Comparison of ENCODE assay signal across 18 mouse cellular contexts in genomic region chr3:53623222-53623621, GRCm38 (mm10). TPM values are rescaled to one million over a fixed set of nuclear protein-coding genes. Genes with fewer than 3 reads are reported as not detected.
"Had no signal": no experiment of that assay in that cellular context is flagged by ENCODE, and none has a peak within 500 bp of the region (broad histone marks: within the 10 kb centered on the region; RNA-seq: fewer than 3 reads in every experiment).

No protein-coding gene starts in this region.

- H3K4me1 ChIP-seq: megakaryocyte, embryonic 14.5 days; midbrain, embryonic 15.5 days; neural tube, embryonic 12.5 days had no signal

- H3K27ac ChIP-seq: lung, embryonic 15.5 days; macrophage; midbrain, embryonic 13.5 days; midbrain, embryonic 15.5 days; neural tube, embryonic 12.5 days had no signal

- H3K36me3 ChIP-seq: lung, embryonic 15.5 days; midbrain, embryonic 13.5 days; midbrain, embryonic 15.5 days; neural tube, embryonic 12.5 days had no signal

- ATAC-seq: lung, postnatal 0 days; midbrain, embryonic 13.5 days; midbrain, embryonic 15.5 days had no signal

- H3K4me2 ChIP-seq: lung, embryonic 15.5 days; midbrain, embryonic 11.5 days; midbrain, embryonic 13.5 days; midbrain, embryonic 15.5 days; neural tube, embryonic 12.5 days had no signal

- H3K4me3 ChIP-seq: lung, embryonic 15.5 days; megakaryocyte, embryonic 14.5 days; midbrain, embryonic 13.5 days; midbrain, embryonic 15.5 days; neural tube, embryonic 12.5 days had no signal

- DNase-seq: lung, adult 2 months; lung, postnatal 14 days; lung, postnatal 36 days; right cerebral cortex, postnatal 14 days; thymus, adult 18-20 months; thymus, postnatal 14 days; thymus, postnatal 36 days had no signal

- H3K27me3 ChIP-seq: lung, embryonic 15.5 days; megakaryocyte, embryonic 14.5 days; midbrain, embryonic 13.5 days; midbrain, embryonic 15.5 days; neural tube, embryonic 12.5 days had no signal

- H3K9ac ChIP-seq: lung, embryonic 15.5 days; midbrain, embryonic 13.5 days; midbrain, embryonic 15.5 days; neural tube, embryonic 12.5 days had no signal

- H3K9me3 ChIP-seq: lung, embryonic 15.5 days; midbrain, embryonic 13.5 days; midbrain, embryonic 15.5 days; neural tube, embryonic 12.5 days had no signal

RNA-seq across cellular contexts. Expression of gene Frem2, which starts 33.9 kb away (rescaled TPM):
- total RNA-seq: megakaryocyte progenitor cell, adult 5-6 weeks; monocyte, adult 5-6 weeks; neutrophil, adult 5-6 weeks had no signal
- polyA plus RNA-seq: macrophage had no signal
